Mouse (Mus musculus) testis, adult 2 months (tissue): ENCODE data around the gene Ugt1a6a. TPM values are rescaled to one million over a fixed set of nuclear protein-coding genes. Genes with fewer than 3 reads are reported as not detected.

Source experiments
- H3K27ac ChIP-seq: fragments of 200-500 bp; 2 replicates; pipeline ENCODE4 v1.5.1; 2012; ENCODE audit warnings: low read depth, low read length; ENCODE audit not compliant: control insufficient read depth, insufficient read depth
- H3K27me3 ChIP-seq: fragments of 200-500 bp; 2 replicates; pipeline ENCODE4 v1.6.1; 2012; ENCODE audit warnings: mild to moderate bottlenecking, low read length, moderate library complexity; ENCODE audit not compliant: control insufficient read depth, insufficient read depth
- H3K36me3 ChIP-seq: fragments of 200-500 bp; 2 replicates; pipeline ENCODE4 v1.6.1; 2012; ENCODE audit warnings: mild to moderate bottlenecking, low read length; ENCODE audit not compliant: control insufficient read depth, insufficient read depth
- H3K4me1 ChIP-seq: fragments of 200-500 bp; 2 replicates; pipeline ENCODE4 v1.6.1; 2012; ENCODE audit warnings: low read length; ENCODE audit not compliant: control insufficient read depth, insufficient read depth
- H3K4me3 ChIP-seq: fragments of 200-500 bp; 2 replicates; pipeline ENCODE4 v1.5.1; 2012; ENCODE audit warnings: low read depth, mild to moderate bottlenecking, low read length, moderate library complexity, mixed read lengths; ENCODE audit not compliant: control insufficient read depth
- CTCF ChIP-seq: fragments of 200-500 bp; IDR thresholded peaks from 2 replicates; pipeline ENCODE4 v1.5.1; 2012; ENCODE audit warnings: low read depth, mild to moderate bottlenecking, inconsistent platforms, low read length, moderate library complexity; ENCODE audit not compliant: control insufficient read depth, insufficient read depth, insufficient replicate concordance
- POLR2A ChIP-seq: fragments of 200-500 bp; IDR thresholded peaks from 2 replicates; pipeline ENCODE4 v1.6.1; 2012; ENCODE audit warnings: low read depth, mild to moderate bottlenecking, inconsistent platforms, low read length, moderate library complexity; ENCODE audit not compliant: control insufficient read depth
- polyA plus RNA-seq: library from polyadenylated mRNA; depleted of rRNA; stranded (reverse); fragments of >200 nt; gene quantifications from 2 replicates; pipeline ENCODE4 v1.2.3, GENCODE M21; 2012; rRNA removed

Gene Ugt1a6a
- polyA plus RNA-seq, 1 experiment: 26.9 TPM

DNA sequence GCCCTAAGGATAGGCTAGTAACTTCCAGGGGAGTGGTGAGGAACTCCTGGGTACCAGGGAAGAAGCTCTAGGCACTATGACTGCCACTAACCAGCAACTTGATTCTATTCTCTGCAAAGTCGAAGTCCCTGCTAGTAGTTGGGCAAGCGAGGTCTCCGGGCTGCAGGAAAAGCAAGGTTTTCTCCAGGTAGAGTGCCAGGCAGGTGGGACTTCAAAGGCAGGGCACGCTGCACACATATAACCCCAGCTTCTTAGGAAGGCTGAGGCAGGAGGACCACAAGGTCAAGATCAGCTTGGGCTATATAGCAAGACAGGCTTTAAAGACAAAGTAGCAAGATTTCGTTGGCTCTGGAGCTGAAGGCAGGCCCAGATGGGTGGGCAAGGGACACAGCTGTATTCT lies 129.2 kb downstream of the Ugt1a6a start:
- Histone ChIP-seq H3K4me3 (no peak overlapping the region), H3K4me1 (no peaks in the 10 kb centered on the region; the same call in 1 of the 2 replicates), H3K27ac (no peak overlapping the region), H3K27me3 (no peaks in the 10 kb centered on the region), H3K36me3 (peaks cover 42% of the 10 kb centered on the region)
- TF ChIP-seq POLR2A (no peak), CTCF (no peak)

DNA sequence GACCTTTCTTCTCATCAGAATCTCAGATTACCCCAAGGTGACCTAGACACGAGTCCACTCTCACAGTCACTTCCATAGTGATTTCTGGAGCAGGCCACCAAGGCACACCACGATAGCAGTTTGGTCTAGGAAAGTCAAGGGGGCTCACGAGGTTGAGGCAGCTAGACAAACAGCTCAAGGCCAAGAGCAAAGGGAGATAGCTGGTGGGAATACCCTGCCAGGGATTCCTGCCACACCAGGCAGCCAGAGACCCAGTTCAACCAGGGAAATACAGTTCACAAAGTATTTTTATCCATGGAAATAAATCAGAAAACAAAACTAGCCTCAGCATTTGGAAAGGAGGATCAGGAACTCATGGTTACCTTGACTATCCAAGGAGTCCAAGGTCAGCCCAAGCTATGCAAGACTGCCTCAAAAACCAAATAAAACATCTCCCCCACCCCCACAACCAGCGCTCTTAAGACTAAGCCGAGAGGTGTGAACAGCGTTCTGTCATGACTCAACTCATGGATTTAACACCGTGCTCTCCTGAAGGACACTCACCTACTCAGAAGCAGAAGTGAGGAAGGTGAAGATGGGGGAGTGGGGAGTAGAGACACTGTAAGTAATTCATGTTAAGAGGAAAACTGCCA lies 129.7 kb downstream of the Ugt1a6a start:
- peaks cover 46% of the 10 kb centered on the region for H3K36me3 ChIP-seq
- no peaks in the 10 kb centered on the region for H3K27me3 ChIP-seq
- TF ChIP-seq CTCF (no peak), POLR2A (no peak)
- H3K4me1 ChIP-seq: no peaks in the 10 kb centered on the region; the same call in 1 of the 2 replicates
- no peak overlapping the region for H3K27ac ChIP-seq
- no peak overlapping the region for H3K4me3 ChIP-seq

GRCm38 (mm10) chr1:88264869-88265240 lies 130.2 kb downstream of the Ugt1a6a start:
- no peaks in the 10 kb centered on the region; the same call in 1 of the 2 replicates for H3K4me1 ChIP-seq
- H3K27ac ChIP-seq: no peak overlapping the region
- no peaks in the 10 kb centered on the region for H3K27me3 ChIP-seq
- H3K36me3 ChIP-seq: peaks cover 50% of the 10 kb centered on the region
- no peak overlapping the region for H3K4me3 ChIP-seq
- TF ChIP-seq POLR2A: no peak
- no peak for TF ChIP-seq CTCF

- Histone ChIP-seq H3K4me1 (no peaks in the 10 kb centered on the region), H3K27ac (no peak overlapping the region), H3K36me3 (peaks cover 49% of the 10 kb centered on the region), H3K4me3 (no peak overlapping the region), H3K27me3 (no peaks in the 10 kb centered on the region)
- no peak for TF ChIP-seq CTCF
- no peak for TF ChIP-seq POLR2A
Measured at GRCm38 (mm10) chr1:88266123-88266522, 131.5 kb downstream of the Ugt1a6a start.

DNA sequence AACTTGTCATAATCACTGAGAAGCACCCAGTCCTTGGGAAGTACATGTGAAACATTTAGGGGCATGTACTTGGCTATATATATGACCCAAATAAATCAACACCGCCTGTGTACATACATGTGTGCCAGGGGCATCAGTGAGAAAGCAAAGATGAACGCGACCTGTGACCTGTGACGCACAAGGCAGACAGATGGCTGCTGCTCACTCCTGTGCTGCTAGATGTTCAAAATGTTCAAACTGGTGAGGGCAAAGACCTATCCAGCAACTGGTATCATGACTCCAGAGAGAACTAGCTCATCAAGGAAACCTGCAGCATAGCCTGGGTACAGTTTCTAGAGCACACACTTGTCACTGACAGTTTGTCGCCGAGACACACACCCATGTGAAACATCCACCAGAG lies 132.9 kb downstream of the Ugt1a6a start:
- H3K4me1 ChIP-seq: no peaks in the 10 kb centered on the region
- H3K27me3 ChIP-seq: no peaks in the 10 kb centered on the region
- peaks cover 49% of the 10 kb centered on the region for H3K36me3 ChIP-seq
- no peak overlapping the region for H3K27ac ChIP-seq
- H3K4me3 ChIP-seq: no peak overlapping the region
- TF ChIP-seq CTCF: no peak
- TF ChIP-seq POLR2A: no peak

DNA sequence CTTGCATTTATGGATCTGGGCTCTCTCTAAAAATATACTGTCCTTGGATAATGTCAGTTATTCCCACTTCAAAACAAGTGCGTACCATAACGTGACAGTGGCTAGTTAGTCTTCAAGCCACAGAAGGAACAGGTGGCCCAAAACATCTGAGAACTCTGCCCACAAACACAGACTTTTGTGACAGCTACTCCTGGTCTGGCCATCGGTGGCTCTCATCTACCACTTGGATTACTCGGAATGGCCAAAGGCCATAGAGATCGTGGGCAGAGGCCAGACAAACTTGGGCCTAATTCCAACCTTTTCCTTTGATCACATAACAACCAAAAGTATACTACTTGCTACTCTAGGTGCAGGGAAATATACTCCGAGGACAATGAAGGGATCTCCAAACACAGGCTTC lies 133.5 kb downstream of the Ugt1a6a start:
- H3K36me3 ChIP-seq: peaks cover 48% of the 10 kb centered on the region
- no peaks in the 10 kb centered on the region for H3K4me1 ChIP-seq
- no peak overlapping the region for H3K27ac ChIP-seq
- TF ChIP-seq CTCF (no peak), POLR2A (no peak)
- no peaks in the 10 kb centered on the region for H3K27me3 ChIP-seq
- no peak overlapping the region for H3K4me3 ChIP-seq

Other genes starting within 250 kb of the Ugt1a6a start
- 6.4 and 7.6 TPM in 2 replicates for gene Usp40, start 126.3 kb upstream of the Ugt1a6a start, polyA plus RNA-seq
- gene Ugt1a10, start 79.4 kb upstream of the Ugt1a6a start, polyA plus RNA-seq: not detected in 2 replicates
- 0.06 TPM in 1 of 2 replicates, not detected in the other for gene Ugt1a9, start 64.0 kb upstream of the Ugt1a6a start, polyA plus RNA-seq
- not detected in 2 replicates for gene Ugt1a8, start 47.0 kb upstream of the Ugt1a6a start, polyA plus RNA-seq
- gene Ugt1a7c, start 39.7 kb upstream of the Ugt1a6a start, polyA plus RNA-seq: 4.3 and 6.5 TPM in 2 replicates
- gene Ugt1a6b, start 31.6 kb upstream of the Ugt1a6a start, polyA plus RNA-seq: 1.0 and 7.4 TPM in 2 replicates
- 0.09 and 0.20 TPM in 2 replicates for gene Ugt1a5, start 31.2 kb downstream of the Ugt1a6a start, polyA plus RNA-seq
- 0.06 TPM in 1 of 2 replicates, not detected in the other for gene Ugt1a2, start 65.8 kb downstream of the Ugt1a6a start, polyA plus RNA-seq
- gene Dnajb3, start 71.0 kb downstream of the Ugt1a6a start, polyA plus RNA-seq: 1,175 and 1,313 TPM in 2 replicates
- gene Ugt1a1, start 77.2 kb downstream of the Ugt1a6a start, polyA plus RNA-seq: 0.67 and 0.94 TPM in 2 replicates
- 116 and 122 TPM in 2 replicates for gene Mroh2a, start 92.2 kb downstream of the Ugt1a6a start, polyA plus RNA-seq
- 29.1 and 34.3 TPM in 2 replicates for gene Hjurp, start 142.8 kb downstream of the Ugt1a6a start, polyA plus RNA-seq
- 4.3 and 4.7 TPM in 2 replicates for gene Trpm8, start 142.9 kb downstream of the Ugt1a6a start, polyA plus RNA-seq